Mouse (Mus musculus) lung, postnatal 0 days (tissue): ENCODE data around the gene Ccdc117. TPM values are rescaled to one million over a fixed set of nuclear protein-coding genes. Genes with fewer than 3 reads are reported as not detected.
A peak's percentile ranks its signal among the peaks of the same experiment; 100 is the strongest.
"Not testable (repeated sequence)": the region's sequence is repeated elsewhere in the genome, so short reads cannot be mapped to it uniquely, and the experiment has no call there.

Experiments used
- ATAC-seq: fragments of 200-750 bp; cut with Nextera tagmentation; 2 replicates; pipeline ENCODE4 v1.8.0; 2017; ENCODE audit warnings: moderate library complexity
- DNase-seq: peaks from one replicate; pipeline ENCODE4 v3.0.0-alpha.2; 2016; ENCODE audit warnings: low spot score
- H3K27ac ChIP-seq: fragments of 300-500 bp; sonication (generic); 2 replicates; pipeline ENCODE4 v1.5.1; 2014; ENCODE audit warnings: antibody characterized with exemption, mild to moderate bottlenecking, low read length, mixed read lengths
- H3K27me3 ChIP-seq: fragments of 300-500 bp; sonication (generic); replicated peaks from 2 replicates; pipeline ENCODE4 v1.6.1; 2014; ENCODE audit warnings: low read length, mixed read lengths; ENCODE audit not compliant: insufficient read depth
- H3K36me3 ChIP-seq: fragments of 300-500 bp; sonication (generic); 2 replicates; pipeline ENCODE4 v1.6.1; 2014; ENCODE audit warnings: low read length, mixed read lengths; ENCODE audit not compliant: insufficient read depth
- H3K4me1 ChIP-seq: fragments of 300-500 bp; sonication (generic); 2 replicates; pipeline ENCODE4 v1.6.1; 2014; ENCODE audit warnings: antibody characterized with exemption, low read depth, low read length, mixed read lengths; ENCODE audit not compliant: insufficient read depth
- H3K4me2 ChIP-seq: fragments of 300-500 bp; sonication (generic); replicated peaks from 2 replicates; pipeline ENCODE4 v1.6.1; 2014; ENCODE audit warnings: low read depth, mild to moderate bottlenecking, low read length, moderate library complexity, mixed read lengths
- H3K4me3 ChIP-seq: fragments of 300-500 bp; sonication (generic); 2 replicates; pipeline ENCODE4 v1.5.1; 2014; ENCODE audit warnings: low read depth, low read length
- H3K9ac ChIP-seq: fragments of 300-500 bp; sonication (generic); replicated peaks from 2 replicates; pipeline ENCODE4 v1.6.1; 2014; ENCODE audit warnings: low read depth, mild to moderate bottlenecking
- H3K9me3 ChIP-seq: fragments of 300-500 bp; sonication (generic); 2 replicates; pipeline ENCODE4 v1.6.1; 2016; ENCODE audit warnings: low read length, mixed read lengths
- CTCF ChIP-seq: IDR thresholded peaks from 2 replicates; pipeline ENCODE4 v1.5.1; 2016; ENCODE audit warnings: antibody characterized with exemption, mild to moderate bottlenecking
- EP300 ChIP-seq: IDR thresholded peaks from 2 replicates; pipeline ENCODE4 v1.6.1; 2016; ENCODE audit warnings: antibody characterized with exemption, mild to moderate bottlenecking, control low read depth
- WGBS: fragments of 180-500 bp; shearing (Covaris S2); extraction: QIAGEN DNeasy Blood & Tissue Kit; methylation state at CpG from one replicate; pipeline ENCODE4 v1.1.7; 2014; 5-methylcytosine and 5-hydroxymethylcytosine counted together
- polyA plus RNA-seq: library from polyadenylated mRNA; unstranded; fragments of >200 nt; fragmentation: Nextera tagmentation; extraction: Ambion mirVana; gene quantifications from 2 replicates; pipeline ENCODE4 v1.2.1, GENCODE M21; 2015

Ccdc117 gene
- polyA plus RNA-seq, 1 experiment from 2014 or later, result 13.9 TPM

DNA sequence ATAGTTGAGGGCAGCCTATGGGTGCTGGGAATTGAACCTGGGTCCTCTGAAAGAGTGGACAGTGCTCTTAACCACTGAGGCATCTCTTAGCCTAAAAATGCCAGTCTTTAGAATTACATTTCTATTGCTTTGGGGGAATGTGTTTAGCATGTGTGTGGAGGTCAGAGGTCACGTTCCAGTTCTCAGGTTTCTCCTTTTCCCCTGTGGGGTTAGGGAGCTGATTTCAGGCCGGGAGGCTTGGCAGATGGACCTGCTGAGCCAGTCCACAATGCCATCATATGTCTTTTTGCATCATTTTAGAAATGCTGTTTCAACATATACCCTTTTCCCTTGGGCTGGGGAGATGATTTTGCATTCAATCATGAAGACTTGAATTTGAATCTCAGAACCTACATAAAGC lies 48.1 kb downstream of the Ccdc117 start:
- Histone ChIP-seq H3K27me3 (no peaks in the 10 kb centered on the region), H3K27ac (no peak overlapping the region), H3K4me3 (no peak overlapping the region), H3K9ac (no peak overlapping the region), H3K36me3 (no peaks in the 10 kb centered on the region), H3K9me3 (no peaks in the 10 kb centered on the region), H3K4me1 (peaks cover 8% of the 10 kb centered on the region; the same call in 1 of the 2 replicates), H3K4me2 (no peak overlapping the region)
- WGBS, result 52% methylated on average over 2 of the region's 2 CpGs
- no peak for ATAC-seq
- no peak for TF ChIP-seq EP300
- no peak for TF ChIP-seq CTCF
- DNase-seq, result no peak

DNA sequence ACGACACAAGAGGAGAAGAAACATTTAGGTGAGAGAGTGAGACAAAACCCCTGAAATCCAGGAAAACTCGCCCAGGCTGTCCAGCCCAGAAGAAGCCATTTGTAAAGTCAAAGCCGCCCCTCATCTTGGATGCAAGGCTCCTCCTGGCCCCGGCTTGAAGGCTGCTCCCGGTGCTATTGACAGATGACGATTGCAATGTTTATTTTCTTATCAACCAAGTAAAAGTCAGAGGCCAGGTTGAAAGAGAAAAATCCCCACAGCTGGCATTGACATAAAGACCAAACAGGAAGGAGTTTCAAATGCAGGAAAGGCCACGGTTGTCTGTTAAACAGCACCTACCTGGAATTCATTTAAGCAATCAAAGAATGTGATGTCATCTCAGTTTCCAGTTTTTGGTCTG lies 50.1 kb downstream of the Ccdc117 start:
- Histone ChIP-seq H3K36me3 (no peaks in the 10 kb centered on the region), H3K4me3 (no peak overlapping the region), H3K27me3 (no peaks in the 10 kb centered on the region), H3K9ac (no peak overlapping the region), H3K4me1 (no peaks in the 10 kb centered on the region), H3K27ac (no peak overlapping the region), H3K9me3 (no peaks in the 10 kb centered on the region), H3K4me2 (no peak overlapping the region)
- 21% methylated on average over 7 of the region's 7 CpGs for WGBS
- DNase-seq (no peak), ATAC-seq (no peak)
- TF ChIP-seq CTCF (no peak), EP300 (no peak)

GRCm38 (mm10) chr11:5490989-5491656 lies 50.9 kb downstream of the Ccdc117 start:
- H3K4me2 ChIP-seq, result no peak overlapping the region
- no peak overlapping the region for H3K9ac ChIP-seq
- H3K27me3 ChIP-seq, result no peaks in the 10 kb centered on the region
- ATAC-seq (no peak), DNase-seq (no peak)
- no peaks in the 10 kb centered on the region for H3K4me1 ChIP-seq
- no peak overlapping the region for H3K4me3 ChIP-seq
- H3K27ac ChIP-seq, result no peak overlapping the region
- no peaks in the 10 kb centered on the region for H3K36me3 ChIP-seq
- 68% methylated on average over 10 of the region's 10 CpGs for WGBS
- no peaks in the 10 kb centered on the region for H3K9me3 ChIP-seq
- TF ChIP-seq EP300 (no peak), CTCF (no peak)

- 77% methylated on average over 10 of the region's 10 CpGs for WGBS
- ATAC-seq, result 0 out of 2 replicates have a peak, but pooled peaks have one; percentile 14
- H3K9me3 ChIP-seq, H3K9ac ChIP-seq, H3K36me3 ChIP-seq, H3K4me2 ChIP-seq, H3K4me1 ChIP-seq, DNase-seq, H3K27ac ChIP-seq, H3K4me3 ChIP-seq, H3K27me3 ChIP-seq: not testable (repeated sequence)
These were observed 52.6 kb downstream of the Ccdc117 start for GRCm38 (mm10) chr11:5489433-5489832.

DNA sequence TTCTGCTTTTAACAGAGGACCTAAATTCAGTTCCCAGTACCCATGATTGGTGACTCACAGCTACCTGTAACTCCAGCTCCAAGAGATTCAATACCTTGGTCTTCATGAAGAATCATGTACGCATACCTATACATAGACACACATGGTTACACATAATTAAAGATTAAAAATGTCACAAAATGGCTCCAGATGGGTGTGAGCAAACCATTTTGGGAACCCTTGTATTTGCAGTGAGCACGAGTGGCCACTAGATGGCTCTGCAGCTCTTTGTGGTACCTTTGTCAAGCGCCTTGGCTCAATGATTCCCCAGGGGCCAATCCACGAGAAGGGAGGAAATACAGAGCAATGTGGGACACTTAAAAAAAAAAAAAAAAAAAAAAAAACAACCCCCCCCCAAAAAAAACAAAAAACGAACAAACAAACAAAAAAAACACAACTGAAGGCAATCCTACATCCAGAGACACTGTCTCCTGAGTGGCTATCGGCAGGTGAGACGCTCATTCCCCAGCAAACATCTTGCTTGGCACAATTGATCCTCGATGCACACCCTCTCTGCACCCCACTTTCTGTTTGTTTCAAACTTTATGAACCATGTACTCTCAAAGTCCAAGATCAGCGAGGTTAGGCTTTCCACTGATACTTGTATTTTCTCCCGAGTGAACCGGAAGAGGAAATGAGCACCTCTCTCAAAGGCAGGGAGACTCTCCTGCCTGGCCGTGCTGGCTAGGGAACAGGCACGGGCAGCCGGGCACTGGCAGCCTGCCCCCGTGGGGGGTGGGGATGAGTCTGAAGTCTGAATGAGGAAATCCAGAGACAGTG lies 56.6 kb downstream of the Ccdc117 start:
- 5% methylated on average over 15 of the region's 15 CpGs for WGBS
- Histone ChIP-seq H3K9me3 (no peaks in the 10 kb centered on the region), H3K4me1 (no peaks in the 10 kb centered on the region), H3K9ac (peak overlapping the region; percentile 37), H3K36me3 (no peaks in the 10 kb centered on the region), H3K27me3 (no peaks in the 10 kb centered on the region), H3K4me3 (peak overlapping the region; percentile 37), H3K27ac (peak overlapping the region; percentile 57; the same call in 1 of the 2 replicates), H3K4me2 (peak overlapping the region; percentile 64)
- TF ChIP-seq CTCF (peak; percentile 92), EP300 (no peak)
- ATAC-seq (peak; percentile 88), DNase-seq (peak; percentile 93)

DNA sequence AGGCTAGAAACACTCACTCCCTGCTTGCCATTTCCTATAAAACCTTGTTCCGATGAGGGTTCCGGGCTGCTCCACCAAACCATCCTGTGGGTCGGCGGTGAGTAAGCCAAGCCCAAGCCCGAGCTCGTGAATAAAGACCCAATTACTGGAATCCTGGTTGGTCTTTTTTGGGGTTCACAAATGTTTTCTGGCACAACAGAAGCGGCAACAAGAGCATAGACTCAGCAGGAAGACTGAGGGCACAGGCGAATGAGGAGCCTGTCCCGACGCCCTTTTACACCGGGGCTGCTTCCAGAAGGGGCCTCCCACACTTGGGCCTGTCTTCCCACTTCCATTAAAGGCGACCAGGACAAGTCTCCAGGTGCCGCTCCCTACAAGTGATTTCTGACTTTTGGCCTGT lies 59.4 kb downstream of the Ccdc117 start:
- no peak overlapping the region for H3K27ac ChIP-seq
- ATAC-seq (no peak), DNase-seq (no peak)
- no peak overlapping the region for H3K4me2 ChIP-seq
- no peak overlapping the region for H3K4me3 ChIP-seq
- no peaks in the 10 kb centered on the region for H3K36me3 ChIP-seq
- TF ChIP-seq EP300 (no peak), CTCF (no peak)
- no peaks in the 10 kb centered on the region for H3K4me1 ChIP-seq
- no peaks in the 10 kb centered on the region for H3K9me3 ChIP-seq
- H3K9ac ChIP-seq, result no peak overlapping the region
- WGBS, result 82% methylated on average over 13 of the region's 13 CpGs
- no peaks in the 10 kb centered on the region for H3K27me3 ChIP-seq

Other genes starting within 250 kb of the Ccdc117 start
- 15.4 and 16.3 TPM in 2 replicates for gene Znrf3, start 97.3 kb downstream of the Ccdc117 start, polyA plus RNA-seq
- gene Xbp1, start 21.5 kb downstream of the Ccdc117 start, polyA plus RNA-seq, result 211 and 242 TPM in 2 replicates
- 0.15 TPM in 1 of 2 replicates, not detected in the other for gene Ankrd36, start 27.5 kb upstream of the Ccdc117 start, polyA plus RNA-seq
- 178 and 201 TPM in 2 replicates for gene Mrps24, start 173.5 kb upstream of the Ccdc117 start, polyA plus RNA-seq
- gene Urgcp, start 220.2 kb upstream of the Ccdc117 start, polyA plus RNA-seq, result 18.3 and 19.0 TPM in 2 replicates
- 98.0 and 99.7 TPM in 2 replicates for gene Dbnl, start 246.3 kb upstream of the Ccdc117 start, polyA plus RNA-seq